Mouse (Mus musculus) liver, embryonic 14.5 days (tissue): ENCODE measurements at regions not wholly inside any gene's neighbourhood (a gene's known extent, or its start where the extent isn't known, plus 50 kb on each side); places are given as distances from the start of the nearest gene placed in this dataset.
A peak's percentile ranks its signal among the peaks of the same experiment; 100 is the strongest.

Source experiments
- ATAC-seq: fragments of 200-750 bp; cut with Nextera tagmentation; 2 replicates; pipeline ENCODE4 v1.8.0; 2017; ENCODE audit warnings: moderate number of reproducible peaks, mild to moderate bottlenecking, moderate library complexity; ENCODE audit not compliant: insufficient read depth
- DNase-seq, 3 experiments: peaks; one replicate each; pipeline ENCODE4 v3.0.0-alpha.2; 2012 to 2013; ENCODE audit warnings: low read depth in 3 of 3, low spot score in 3 of 3
- H3K27ac ChIP-seq: fragments of 300-500 bp; sonication (generic); 2 replicates; pipeline ENCODE4 v1.5.1; 2014; ENCODE audit warnings: moderate library complexity, mild to moderate bottlenecking, control low read depth, inconsistent platforms
- H3K27me3 ChIP-seq: fragments of 300-500 bp; sonication (generic); 2 replicates; pipeline ENCODE4 v1.6.1; 2014; ENCODE audit warnings: mild to moderate bottlenecking, low read length, moderate library complexity; ENCODE audit not compliant: control insufficient read depth, insufficient read depth
- H3K36me3 ChIP-seq: fragments of 300-500 bp; sonication (generic); replicated peaks from 2 replicates; pipeline ENCODE4 v1.6.1; 2014; ENCODE audit warnings: low read depth; ENCODE audit not compliant: control insufficient read depth, insufficient read depth
- H3K4me1 ChIP-seq, 2 experiments: fragments of 200-500 bp in 1 of 2; fragments of 300-500 bp in 1 of 2; sonication (generic) in 1 of 2; replicated peaks; 2 replicates each; pipeline ENCODE4 v1.6.1; 2012 to 2014; ENCODE audit warnings: antibody characterized with exemption in 1 of 2, inconsistent platforms in 1 of 2, low read length in 1 of 2; ENCODE audit not compliant: control insufficient read depth in 2 of 2, insufficient read depth in 2 of 2
- H3K4me2 ChIP-seq: fragments of 300-500 bp; sonication (generic); 2 replicates; pipeline ENCODE4 v1.6.1; 2014; ENCODE audit warnings: low read depth, mild to moderate bottlenecking, control low read depth, moderate library complexity
- H3K4me3 ChIP-seq, 2 experiments: fragments of 200-500 bp in 1 of 2; fragments of 300-500 bp in 1 of 2; sonication (generic) in 1 of 2; 2 replicates each; pipeline ENCODE4 v1.5.1; 2012 to 2014; ENCODE audit warnings: low read depth in 2 of 2, low read length in 2 of 2, mild to moderate bottlenecking in 2 of 2, control low read depth in 1 of 2, inconsistent platforms in 1 of 2, moderate library complexity in 1 of 2; ENCODE audit not compliant: insufficient read depth in 1 of 2
- H3K9ac ChIP-seq: fragments of 300-500 bp; sonication (generic); replicated peaks from 2 replicates; pipeline ENCODE4 v1.6.1; 2014; ENCODE audit warnings: mild to moderate bottlenecking, control low read depth, moderate library complexity
- H3K9me3 ChIP-seq: fragments of 300-500 bp; sonication (generic); 2 replicates; pipeline ENCODE4 v1.6.1; 2016; ENCODE audit warnings: low read length, mixed read lengths; ENCODE audit not compliant: control insufficient read depth
- CTCF ChIP-seq: IDR thresholded peaks from 2 replicates; pipeline ENCODE4 v1.5.1; 2016; ENCODE audit warnings: antibody characterized with exemption, low read depth, control low read depth
- EP300 ChIP-seq: IDR thresholded peaks from 2 replicates; pipeline ENCODE4 v1.6.1; 2016; ENCODE audit warnings: antibody characterized with exemption, low read depth
- whole genome bisulfite sequencing: fragments of 180-500 bp; shearing (Covaris S2); extraction: QIAGEN DNeasy Blood & Tissue Kit; methylation state at CpG from one replicate; pipeline ENCODE4 v1.1.7; 2014; ENCODE audit not compliant: insufficient replicate concordance; 5-methylcytosine and 5-hydroxymethylcytosine counted together

GRCm38 (mm10) chr14:36203855-36204254 is 109.1 kb downstream of the 4930474N05Rik start:
- no peak overlapping the region for H3K9ac ChIP-seq
- WGBS: 65% methylated on average over 1 of the region's 1 CpGs

GRCm38 (mm10) chr14:36212830-36213229 is 118.1 kb downstream of the 4930474N05Rik start:
- ATAC-seq: no peak
- Histone ChIP-seq H3K9ac (no peak overlapping the region), H3K4me1 (no peaks in the 10 kb centered on the region), H3K27me3 (no peaks in the 10 kb centered on the region), H3K4me2 (no peak overlapping the region), H3K9me3 (no peaks in the 10 kb centered on the region), H3K4me3 (no peak overlapping the region), H3K27ac (no peak overlapping the region), H3K36me3 (no peaks in the 10 kb centered on the region)
- DNase-seq: no peak
- 30% methylated on average over 4 of the region's 4 CpGs for WGBS
- TF ChIP-seq EP300 (no peak), CTCF (peak; percentile 51; the same call in 1 of the 2 replicates)

More at GRCm38 (mm10) chr14:36203855-36204254, 109.1 kb downstream of the 4930474N05Rik start:
- no peak for TF ChIP-seq CTCF
- TF ChIP-seq EP300: no peak
- Histone ChIP-seq H3K27ac (no peak overlapping the region), H3K4me1 (no peaks in the 10 kb centered on the region), H3K9me3 (no peaks in the 10 kb centered on the region), H3K4me2 (no peak overlapping the region), H3K36me3 (no peaks in the 10 kb centered on the region), H3K27me3 (no peaks in the 10 kb centered on the region), H3K4me3 (no peak overlapping the region)
- DNase-seq: no peak
- ATAC-seq: no peak

- no peaks in the 10 kb centered on the region for H3K36me3 ChIP-seq
- no peak overlapping the region for H3K4me2 ChIP-seq
- H3K4me1 ChIP-seq: no peaks in the 10 kb centered on the region
- H3K9me3 ChIP-seq: no peaks in the 10 kb centered on the region
- no peak overlapping the region for H3K9ac ChIP-seq
- H3K27ac ChIP-seq: no peak overlapping the region
- no peak overlapping the region for H3K4me3 ChIP-seq
- H3K27me3 ChIP-seq: no peaks in the 10 kb centered on the region
- TF ChIP-seq EP300 (no peak), CTCF (no peak)
- ATAC-seq: no peak
- no peak for DNase-seq
Observed at GRCm38 (mm10) chr14:36245849-36246248, 151.1 kb downstream of the 4930474N05Rik start.

GRCm38 (mm10) chr14:36262126-36262525 is 167.4 kb downstream of the 4930474N05Rik start:
- no peak overlapping the region for H3K27ac ChIP-seq
- TF ChIP-seq EP300 (no peak), CTCF (no peak)
- no peaks in the 10 kb centered on the region for H3K9me3 ChIP-seq
- WGBS: 39% methylated on average over 2 of the region's 2 CpGs
- H3K4me2 ChIP-seq: no peak overlapping the region
- H3K9ac ChIP-seq: no peak overlapping the region
- H3K27me3 ChIP-seq: no peaks in the 10 kb centered on the region
- ATAC-seq (no peak), DNase-seq (no peak)
- H3K4me1 ChIP-seq: no peaks in the 10 kb centered on the region
- H3K4me3 ChIP-seq: no peak overlapping the region
- H3K36me3 ChIP-seq: no peaks in the 10 kb centered on the region

GRCm38 (mm10) chr14:36283825-36284414 is 189.2 kb downstream of the 4930474N05Rik start:
- Histone ChIP-seq H3K36me3 (no peaks in the 10 kb centered on the region), H3K27me3 (no peaks in the 10 kb centered on the region), H3K27ac (no peak overlapping the region), H3K4me2 (no peak overlapping the region), H3K4me1 (no peaks in the 10 kb centered on the region), H3K9ac (no peak overlapping the region), H3K9me3 (no peaks in the 10 kb centered on the region), H3K4me3 (no peak overlapping the region)
- DNase-seq: no peak
- ATAC-seq: no peak
- WGBS: 12% methylated on average over 1 of the region's 1 CpGs
- TF ChIP-seq EP300 (no peak), CTCF (no peak)
